Mouse (Mus musculus) cerebellum, adult 2 months (tissue): Measurements from ENCODE around the gene Myrfl.

Source experiments
- CTCF ChIP-seq: fragments of 200-500 bp; IDR thresholded peaks from 2 replicates; pipeline ENCODE4 v1.5.1; 2011; ENCODE audit warnings: low read depth, mild to moderate bottlenecking, control low read depth, low read length, moderate library complexity, borderline replicate concordance; ENCODE audit not compliant: insufficient read depth
- POLR2A ChIP-seq: fragments of 200-500 bp; IDR thresholded peaks from 2 replicates; pipeline ENCODE4 v1.6.1; 2011; ENCODE audit warnings: low read length, control low read depth, borderline replicate concordance; ENCODE audit not compliant: insufficient read depth

DNA sequence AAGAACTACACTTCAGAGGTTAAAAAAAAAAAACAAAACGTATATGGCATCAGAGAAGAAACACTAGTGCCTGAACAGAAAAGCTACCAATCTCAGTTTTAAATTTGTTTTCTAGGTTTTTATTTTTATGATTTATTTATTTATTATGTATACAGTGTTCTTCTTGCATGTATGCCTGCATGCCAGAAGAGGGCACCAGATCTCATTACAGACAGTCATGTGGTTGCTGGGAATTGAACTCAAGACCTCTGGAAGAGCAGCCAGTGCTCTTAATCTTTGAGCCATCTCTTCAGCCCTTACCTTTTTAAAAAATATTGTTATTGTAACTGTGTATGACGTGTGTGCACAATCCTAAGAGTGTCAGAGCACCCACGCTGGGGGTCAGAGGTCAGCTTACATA is 47.4 kb upstream of the Myrfl start:
- TF ChIP-seq CTCF (no peak), POLR2A (no peak)
